Mouse (Mus musculus): ENCODE data around the gene Hspa12a.

DNA sequence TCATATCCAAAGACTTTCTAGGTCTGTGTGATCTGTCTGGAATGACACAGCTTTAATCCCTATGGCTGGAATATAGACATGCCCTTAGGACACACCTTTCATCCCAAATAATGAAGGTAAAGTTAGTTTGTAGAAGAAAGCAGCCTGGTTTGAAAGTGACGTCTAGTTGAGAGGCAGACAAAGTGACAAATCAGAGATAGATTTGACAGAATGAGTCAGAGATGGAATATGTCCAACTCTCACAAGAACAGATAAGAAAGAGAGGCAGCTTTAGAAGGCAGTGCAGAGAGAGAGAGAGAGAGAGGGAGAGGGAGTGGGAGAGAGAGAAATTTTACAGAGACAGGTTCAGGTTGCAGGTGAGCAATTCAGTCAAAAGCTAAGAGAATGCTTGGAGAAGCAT lies 119.1 kb downstream of the Hspa12a start:
- TF ChIP-seq GATA1 (IDR thresholded peaks at IDR 0.05; ENCODE audit: borderline replicate concordance, low read length) (no peak), FLI1 (IDR thresholded peaks at IDR 0.05; ENCODE audit: low read length) (no peak)
